Mouse (Mus musculus) kidney, postnatal 0 days (tissue): ENCODE measurements around the gene Dnmt3a. TPM values are rescaled to one million over a fixed set of nuclear protein-coding genes. Genes with fewer than 3 reads are reported as not detected.

ENCODE experiments used
- ATAC-seq: fragments of 200-750 bp; cut with Nextera tagmentation; replicated peaks from 2 replicates; pipeline ENCODE4 v1.8.0; 2017; ENCODE audit warnings: low read depth, moderate number of reproducible peaks, moderate TSS enrichment, moderate library complexity; ENCODE audit not compliant: low FRiP score
- DNase-seq: peaks from one replicate; pipeline ENCODE4 v3.0.0-alpha.2; 2016; ENCODE audit warnings: low spot score
- H3K27ac ChIP-seq: fragments of 300-500 bp; sonication (generic); 2 replicates; pipeline ENCODE4 v1.5.1; 2014; ENCODE audit warnings: mild to moderate bottlenecking
- H3K27me3 ChIP-seq: fragments of 300-500 bp; sonication (generic); 2 replicates; pipeline ENCODE4 v1.6.1; 2014; ENCODE audit warnings: low read length, mixed read lengths; ENCODE audit not compliant: insufficient read depth
- H3K36me3 ChIP-seq: fragments of 300-500 bp; sonication (generic); 2 replicates; pipeline ENCODE4 v1.6.1; 2014; ENCODE audit warnings: low read length, mixed read lengths; ENCODE audit not compliant: insufficient read depth
- H3K4me1 ChIP-seq: fragments of 300-500 bp; sonication (generic); replicated peaks from 2 replicates; pipeline ENCODE4 v1.6.1; 2014; ENCODE audit warnings: antibody characterized with exemption, low read length, mixed read lengths; ENCODE audit not compliant: insufficient read depth
- H3K4me2 ChIP-seq: fragments of 300-500 bp; sonication (generic); 2 replicates; pipeline ENCODE4 v1.6.1; 2014; ENCODE audit warnings: mild to moderate bottlenecking, low read length, moderate library complexity, mixed read lengths
- H3K4me3 ChIP-seq: fragments of 300-500 bp; sonication (generic); replicated peaks from 2 replicates; pipeline ENCODE4 v1.5.1; 2014; ENCODE audit warnings: low read depth, low read length
- H3K9ac ChIP-seq: fragments of 300-500 bp; sonication (generic); 2 replicates; pipeline ENCODE4 v1.6.1; 2014; ENCODE audit warnings: low read depth, low read length
- H3K9me3 ChIP-seq: fragments of 300-500 bp; sonication (generic); replicated peaks from 2 replicates; pipeline ENCODE4 v1.6.1; 2016; ENCODE audit warnings: low read length, inconsistent platforms, mixed read lengths
- CTCF ChIP-seq: IDR thresholded peaks from 2 replicates; pipeline ENCODE4 v1.5.1; 2016; ENCODE audit warnings: antibody characterized with exemption, low read depth, mild to moderate bottlenecking, moderate library complexity
- WGBS: fragments of 180-500 bp; shearing (Covaris S2); extraction: QIAGEN DNeasy Blood & Tissue Kit; methylation state at CpG from one replicate; pipeline ENCODE4 v1.1.7; 2014; 5-methylcytosine and 5-hydroxymethylcytosine counted together
- polyA plus RNA-seq: library from polyadenylated mRNA; unstranded; fragments of >200 nt; fragmentation: Nextera tagmentation; extraction: Ambion mirVana; gene quantifications from 2 replicates; pipeline ENCODE4 v1.2.1, GENCODE M21; 2015

Dnmt3a gene
- 96.5 and 112 TPM in 2 replicates for polyA plus RNA-seq

DNA sequence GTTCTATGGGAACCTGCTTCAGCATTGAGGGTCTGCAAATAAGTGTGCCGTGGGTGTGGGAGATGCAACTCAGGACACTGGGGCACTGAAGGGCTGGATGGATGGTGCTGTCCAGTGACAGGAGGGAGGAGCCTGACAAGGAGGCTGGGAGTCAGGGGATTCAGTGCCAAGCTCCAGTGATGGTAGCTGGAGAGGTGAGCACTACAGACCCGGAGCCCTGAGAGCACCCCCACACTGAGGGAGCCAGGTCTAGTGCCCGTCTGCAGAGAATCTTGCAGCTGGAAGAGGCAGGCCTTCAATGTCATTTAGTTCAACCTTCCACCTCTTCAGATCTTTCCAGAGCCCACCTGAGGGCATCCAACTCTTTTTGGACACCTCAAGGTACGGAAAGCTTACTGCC, at the start of gene Dnmt3a:
Dnmt3a (plus strand) TSS at position 156 of the 400 bp plus-strand sequence.
- H3K4me1 ChIP-seq, result peaks cover 25% of the 10 kb centered on the region
- H3K36me3 ChIP-seq, result no peaks in the 10 kb centered on the region
- H3K4me2 ChIP-seq, result peak within 1 kb of the TSS; percentile 80
- WGBS, result 15% methylated on average over 4 of the region's 4 CpGs
- ATAC-seq (peak; percentile 9; the same call in 1 of the 2 replicates), DNase-seq (no peak)
- H3K27ac ChIP-seq, result peak within 1 kb of the TSS; percentile 98
- H3K9me3 ChIP-seq, result no peaks in the 10 kb centered on the region
- peak within 1 kb of the TSS; percentile 94 for H3K9ac ChIP-seq
- peak within 1 kb of the TSS; percentile 97 for H3K4me3 ChIP-seq
- no peak for TF ChIP-seq CTCF
- H3K27me3 ChIP-seq, result no peaks in the 10 kb centered on the region

DNA sequence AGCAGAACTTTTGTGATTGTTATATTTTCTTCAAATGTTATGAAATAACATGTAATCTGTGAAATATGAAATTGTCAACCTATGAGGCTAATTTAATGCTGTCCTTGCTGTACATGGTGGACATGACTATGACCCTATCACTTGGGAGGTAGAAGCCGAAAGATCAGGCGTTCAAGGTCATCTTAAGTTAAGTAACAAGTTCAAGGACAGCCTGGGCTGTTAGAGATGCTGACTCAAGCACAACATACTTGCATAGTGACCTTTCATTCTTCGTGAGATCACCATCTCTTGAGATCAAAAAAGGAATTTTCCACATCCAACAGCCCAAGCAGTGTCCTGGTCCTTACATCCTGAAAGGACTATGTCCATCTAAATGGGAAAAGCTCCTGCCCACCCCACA, 49.6 kb upstream of the Dnmt3a start:
- no peaks in the 10 kb centered on the region for H3K27me3 ChIP-seq
- ATAC-seq (no peak), DNase-seq (no peak)
- H3K4me3 ChIP-seq, result no peak overlapping the region
- no peak overlapping the region for H3K27ac ChIP-seq
- H3K4me2 ChIP-seq, result no peak overlapping the region
- no peak for TF ChIP-seq CTCF
- no peaks in the 10 kb centered on the region for H3K36me3 ChIP-seq
- H3K4me1 ChIP-seq, result 0 out of 2 replicates have a peak, but pooled peaks cover 2% of the 10 kb centered on the region
- no peaks in the 10 kb centered on the region for H3K9me3 ChIP-seq
- H3K9ac ChIP-seq, result no peak overlapping the region
- 88% methylated on average over 3 of the region's 3 CpGs for WGBS

- no peaks in the 10 kb centered on the region for H3K9me3 ChIP-seq
- ATAC-seq (no peak; the same call in 1 of the 2 replicates), DNase-seq (no peak)
- 58% methylated on average over 3 of the region's 3 CpGs for WGBS
- peak overlapping the region; percentile 38; the same call in 1 of the 2 replicates for H3K27ac ChIP-seq
- no peaks in the 10 kb centered on the region for H3K36me3 ChIP-seq
- no peaks in the 10 kb centered on the region for H3K27me3 ChIP-seq
- 0 out of 2 replicates have a peak, but pooled peaks cover 2% of the 10 kb centered on the region for H3K4me1 ChIP-seq
- H3K4me3 ChIP-seq, result no peak overlapping the region
- TF ChIP-seq CTCF, result no peak
- H3K9ac ChIP-seq, result no peak overlapping the region
- no peak overlapping the region for H3K4me2 ChIP-seq
Measured at GRCm38 (mm10) chr12:3758127-3758526, 47.7 kb upstream of the Dnmt3a start.

GRCm38 (mm10) chr12:3759419-3759818, 46.4 kb upstream of the Dnmt3a start:
- H3K4me3 ChIP-seq, result no peak overlapping the region
- DNase-seq, result peak; percentile 86
- TF ChIP-seq CTCF, result peak; percentile 69
- 28% methylated on average over 4 of the region's 4 CpGs for WGBS
- H3K4me2 ChIP-seq, result no peak overlapping the region
- ATAC-seq, result peak; percentile 68; the same call in 1 of the 2 replicates
- peak overlapping the region; percentile 37; the same call in 1 of the 2 replicates for H3K27ac ChIP-seq
- H3K4me1 ChIP-seq, result 0 out of 2 replicates have a peak, but pooled peaks cover 2% of the 10 kb centered on the region
- H3K9me3 ChIP-seq, result no peaks in the 10 kb centered on the region
- H3K9ac ChIP-seq, result no peak overlapping the region
- no peaks in the 10 kb centered on the region for H3K36me3 ChIP-seq
- H3K27me3 ChIP-seq, result no peaks in the 10 kb centered on the region

DNA sequence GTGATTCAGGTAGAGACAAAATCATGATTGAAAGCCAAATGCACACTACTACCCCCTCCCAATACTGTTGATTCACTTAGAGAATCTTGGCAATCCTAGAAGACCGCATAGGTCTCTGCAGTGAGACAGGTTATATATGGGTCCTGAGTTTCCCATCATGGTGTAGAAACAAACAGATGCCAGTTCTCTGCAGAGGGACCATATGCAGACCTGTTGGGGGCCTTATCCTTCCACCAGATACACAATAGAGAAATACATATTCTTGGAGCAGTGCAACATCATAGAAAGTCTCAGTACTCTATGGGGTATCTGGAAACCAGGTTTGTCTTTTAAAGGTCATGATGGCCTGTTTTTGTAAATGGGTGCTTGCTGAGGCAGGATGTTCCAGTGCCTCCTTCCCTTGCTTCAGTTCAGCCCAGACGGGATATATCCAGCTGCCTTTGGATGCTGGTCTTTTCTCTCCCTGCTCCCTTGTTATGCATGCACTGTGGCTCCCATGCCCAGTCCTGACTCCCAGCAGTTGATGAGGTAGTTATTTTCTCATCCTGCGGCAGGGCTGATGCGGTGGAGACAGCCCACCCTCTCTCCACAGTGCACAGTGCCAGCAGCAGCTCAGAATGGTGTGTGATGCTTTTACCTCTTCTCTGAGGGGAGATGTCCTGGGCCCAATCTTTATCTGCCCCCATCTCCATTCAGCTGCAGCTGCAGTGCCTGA, 44.8 kb upstream of the Dnmt3a start:
- DNase-seq (no peak), ATAC-seq (no peak)
- no peak for TF ChIP-seq CTCF
- no peaks in the 10 kb centered on the region for H3K9me3 ChIP-seq
- H3K36me3 ChIP-seq, result no peaks in the 10 kb centered on the region
- H3K27me3 ChIP-seq, result no peaks in the 10 kb centered on the region
- no peak overlapping the region for H3K27ac ChIP-seq
- 0 out of 2 replicates have a peak, but pooled peaks cover 2% of the 10 kb centered on the region for H3K4me1 ChIP-seq
- H3K4me3 ChIP-seq, result no peak overlapping the region
- WGBS, result 78% methylated on average over 4 of the region's 4 CpGs
- no peak overlapping the region for H3K9ac ChIP-seq
- H3K4me2 ChIP-seq, result no peak overlapping the region

DNA sequence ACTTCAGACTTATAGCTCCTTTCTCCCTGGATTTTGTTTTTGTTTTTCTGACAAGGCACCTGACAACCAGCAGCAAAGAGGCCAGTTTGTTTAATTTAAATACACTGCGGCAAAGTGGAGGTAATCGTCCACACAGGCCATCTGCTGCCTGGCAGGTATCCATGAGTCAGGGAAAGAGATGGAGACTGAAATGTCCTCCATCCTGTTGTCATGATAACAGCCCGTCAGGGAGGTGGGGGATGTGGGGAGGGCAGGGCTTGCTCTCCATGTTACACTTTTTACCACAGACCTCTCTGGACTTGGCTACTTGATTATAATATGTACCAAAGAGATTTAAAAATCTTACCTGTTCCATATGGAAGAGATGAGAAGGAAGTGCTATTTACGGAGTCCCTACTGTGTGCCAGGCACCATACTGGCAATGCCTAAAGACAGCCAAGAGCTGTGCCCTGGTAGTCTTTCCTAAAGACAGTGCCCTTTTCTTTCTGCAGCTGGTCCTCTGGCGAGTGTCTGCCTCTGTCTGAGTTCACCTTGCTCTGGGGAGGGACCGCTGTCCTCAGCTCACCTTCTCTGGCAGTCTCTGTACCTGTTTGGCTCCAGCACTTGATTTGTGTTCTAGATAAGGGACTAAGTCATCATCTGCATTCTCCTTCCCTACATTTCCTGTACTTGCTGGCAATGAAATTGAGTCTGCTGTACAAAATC, 44.1 kb upstream of the Dnmt3a start:
- no peak for TF ChIP-seq CTCF
- no peak overlapping the region for H3K4me2 ChIP-seq
- WGBS, result 74% methylated on average over 6 of the region's 6 CpGs

More for the DNA sequence above, 44.1 kb upstream of the Dnmt3a start:
- ATAC-seq, result no peak
- no peak overlapping the region for H3K27ac ChIP-seq
- no peaks in the 10 kb centered on the region for H3K9me3 ChIP-seq
- H3K4me1 ChIP-seq, result 0 out of 2 replicates have a peak, but pooled peaks cover 2% of the 10 kb centered on the region
- H3K36me3 ChIP-seq, result no peaks in the 10 kb centered on the region
- no peak overlapping the region for H3K4me3 ChIP-seq
- no peak for DNase-seq
- H3K9ac ChIP-seq, result no peak overlapping the region
- no peaks in the 10 kb centered on the region for H3K27me3 ChIP-seq
